Mouse (Mus musculus) liver, postnatal 0 days (tissue): ENCODE measurements at regions not wholly inside any gene's neighbourhood (a gene's known extent, or its start where the extent isn't known, plus 50 kb on each side); places are given as distances from the start of the nearest gene placed in this dataset.
"Not testable (repeated sequence)": the region's sequence is repeated elsewhere in the genome, so short reads cannot be mapped to it uniquely, and the experiment has no call there.

Source experiments
- ATAC-seq: fragments of 200-750 bp; cut with Nextera tagmentation; 2 replicates; pipeline ENCODE4 v1.8.0; 2017; ENCODE audit warnings: mild to moderate bottlenecking, moderate library complexity
- DNase-seq: peaks from one replicate; pipeline ENCODE4 v3.0.0-alpha.2; 2016
- H3K27ac ChIP-seq: fragments of 300-500 bp; sonication (generic); 2 replicates; pipeline ENCODE4 v1.5.1; 2014; ENCODE audit warnings: antibody characterized with exemption, moderate library complexity, mild to moderate bottlenecking, low read depth
- H3K27me3 ChIP-seq: fragments of 300-500 bp; sonication (generic); 2 replicates; pipeline ENCODE4 v1.6.1; 2014; ENCODE audit warnings: low read length, control low read depth, mixed read lengths; ENCODE audit not compliant: insufficient read depth
- H3K36me3 ChIP-seq: fragments of 300-500 bp; sonication (generic); replicated peaks from 2 replicates; pipeline ENCODE4 v1.6.1; 2014; ENCODE audit warnings: mild to moderate bottlenecking, control low read depth, low read length, moderate library complexity, mixed read lengths; ENCODE audit not compliant: insufficient read depth
- H3K4me1 ChIP-seq: fragments of 300-500 bp; sonication (generic); 2 replicates; pipeline ENCODE4 v1.6.1; 2014; ENCODE audit warnings: antibody characterized with exemption, mild to moderate bottlenecking, control low read depth; ENCODE audit not compliant: insufficient read depth
- H3K4me2 ChIP-seq: fragments of 300-500 bp; sonication (generic); 2 replicates; pipeline ENCODE4 v1.6.1; 2014; ENCODE audit warnings: low read depth, mild to moderate bottlenecking, low read length, moderate library complexity, mixed read lengths
- H3K4me3 ChIP-seq: fragments of 300-500 bp; sonication (generic); 2 replicates; pipeline ENCODE4 v1.5.1; 2014; ENCODE audit warnings: low read depth, low read length
- H3K9ac ChIP-seq: fragments of 300-500 bp; sonication (generic); replicated peaks from 2 replicates; pipeline ENCODE4 v1.6.1; 2014; ENCODE audit warnings: mild to moderate bottlenecking, moderate library complexity
- H3K9me3 ChIP-seq: fragments of 300-500 bp; sonication (generic); 2 replicates; pipeline ENCODE4 v1.6.1; 2016; ENCODE audit warnings: mild to moderate bottlenecking, control low read depth, low read length, mixed read lengths
- CTCF ChIP-seq: sonication (generic); IDR thresholded peaks from 2 replicates; pipeline ENCODE4 v1.5.1; 2016; ENCODE audit warnings: antibody characterized with exemption, low read depth
- EP300 ChIP-seq: IDR thresholded peaks from 2 replicates; pipeline ENCODE4 v1.6.1; 2016; ENCODE audit warnings: antibody characterized with exemption, low read depth, mild to moderate bottlenecking
- WGBS: fragments of 180-500 bp; shearing (Covaris S2); extraction: QIAGEN DNeasy Blood & Tissue Kit; methylation state at CpG from one replicate; pipeline ENCODE4 v1.1.7; 2014; ENCODE audit not compliant: insufficient replicate concordance; 5-methylcytosine and 5-hydroxymethylcytosine counted together

DNA sequence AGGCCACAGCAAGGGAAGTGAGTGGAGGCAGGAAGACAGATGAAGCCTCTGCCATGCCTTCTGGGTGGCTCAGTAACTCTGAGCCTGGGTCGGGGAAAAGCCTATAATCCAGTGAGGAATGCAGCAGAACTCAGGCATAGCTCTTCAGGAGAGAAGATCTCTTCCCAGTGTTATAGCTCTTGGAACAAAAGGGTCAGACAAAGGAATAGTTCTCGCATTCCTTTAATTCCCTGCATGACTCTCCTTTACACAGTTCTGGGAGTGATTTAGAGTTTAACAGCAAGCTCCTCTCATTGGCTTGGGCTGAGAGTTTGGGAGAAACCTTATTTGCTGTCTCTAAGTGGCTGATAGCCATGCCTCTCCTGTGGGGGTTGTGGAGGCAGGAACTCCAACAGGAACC lies 352.0 kb upstream of the Tacstd2 start:
- ATAC-seq = no peak

DNA sequence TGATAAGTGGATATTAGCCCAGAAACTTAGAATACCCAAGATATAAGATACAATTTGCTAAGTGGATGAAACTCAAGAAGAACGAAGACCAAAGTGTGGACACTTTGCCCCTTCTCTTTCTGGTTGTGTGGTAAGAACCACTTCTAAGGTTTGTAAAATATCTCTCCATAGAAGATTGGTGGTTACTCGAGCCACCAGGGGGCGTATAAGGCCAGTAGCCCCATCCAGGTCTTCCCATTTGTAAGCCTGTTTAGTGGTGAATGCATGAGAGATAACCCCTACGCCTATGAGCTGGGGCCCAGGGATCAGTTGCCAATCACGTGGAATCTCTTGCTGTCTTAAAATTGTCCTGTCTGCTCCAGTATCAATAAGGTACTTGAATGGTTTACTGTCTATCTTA lies 349.3 kb upstream of the Tacstd2 start:
- H3K27ac ChIP-seq = no peak overlapping the region
- no peak for TF ChIP-seq CTCF
- no peak for TF ChIP-seq EP300
- H3K4me2 ChIP-seq = no peak overlapping the region
- 70% methylated on average over 5 of the region's 5 CpGs for WGBS
- no peak overlapping the region for H3K4me3 ChIP-seq
- no peak for ATAC-seq
- H3K36me3 ChIP-seq = no peaks in the 10 kb centered on the region
- H3K4me1 ChIP-seq = no peaks in the 10 kb centered on the region
- no peak overlapping the region for H3K9ac ChIP-seq
- DNase-seq = no peak
- H3K27me3 ChIP-seq = no peaks in the 10 kb centered on the region
- no peaks in the 10 kb centered on the region for H3K9me3 ChIP-seq

More for the DNA sequence above, 352.0 kb upstream of the Tacstd2 start:
- Histone ChIP-seq H3K4me2 (no peak overlapping the region), H3K27ac (no peak overlapping the region), H3K36me3 (no peaks in the 10 kb centered on the region), H3K27me3 (no peaks in the 10 kb centered on the region), H3K4me3 (no peak overlapping the region), H3K4me1 (no peaks in the 10 kb centered on the region), H3K9me3 (no peaks in the 10 kb centered on the region), H3K9ac (no peak overlapping the region)
- WGBS = 61% methylated on average over 2 of the region's 2 CpGs
- no peak for DNase-seq
- TF ChIP-seq EP300 (no peak), CTCF (no peak)

DNA sequence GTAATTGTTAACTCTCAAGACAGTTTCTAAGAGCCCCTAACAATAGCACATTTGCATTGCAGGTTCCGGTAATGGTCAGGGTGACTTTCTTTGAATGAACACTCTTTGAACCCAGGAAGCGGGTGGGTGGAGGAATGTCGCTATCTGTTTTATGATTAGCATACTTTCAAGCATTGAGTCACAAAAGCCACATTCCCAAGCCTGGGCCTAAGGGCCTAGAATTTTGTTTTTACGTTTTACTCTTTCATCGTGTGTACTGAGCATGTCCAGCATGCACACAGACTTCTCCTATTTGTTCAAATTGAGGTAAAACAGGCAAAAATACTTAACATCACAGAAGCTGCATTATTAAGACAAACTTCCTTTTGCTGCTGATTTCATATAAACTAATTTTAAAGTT lies 345.9 kb upstream of the Tacstd2 start:
- not testable (repeated sequence) for H3K36me3 ChIP-seq, H3K9ac ChIP-seq, ATAC-seq, H3K27me3 ChIP-seq, H3K9me3 ChIP-seq, H3K4me2 ChIP-seq, H3K27ac ChIP-seq, H3K4me3 ChIP-seq, H3K4me1 ChIP-seq, DNase-seq
- 79% methylated on average over 4 of the region's 5 CpGs for WGBS

DNA sequence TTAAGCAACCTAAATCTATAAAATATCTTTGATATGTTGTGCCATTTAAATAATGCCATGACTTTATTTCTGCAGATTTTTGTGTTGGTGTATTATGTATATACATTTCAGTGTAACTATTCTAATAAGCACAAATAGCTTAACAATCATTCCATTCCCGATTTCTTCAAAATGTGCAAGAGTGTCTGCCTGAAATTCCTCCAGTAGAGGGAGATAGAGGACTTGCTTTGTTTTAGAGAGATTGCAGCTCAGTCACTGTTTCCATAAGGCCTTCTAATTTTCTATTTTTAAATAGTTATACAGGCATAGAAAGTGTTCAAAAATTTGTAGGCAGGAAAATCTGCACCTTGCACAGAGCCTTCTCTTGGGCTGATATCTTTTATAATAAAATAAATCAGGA lies 322.3 kb upstream of the Tacstd2 start:
- H3K36me3 ChIP-seq, H3K9me3 ChIP-seq, H3K9ac ChIP-seq, H3K4me3 ChIP-seq, H3K27ac ChIP-seq, H3K27me3 ChIP-seq, H3K4me2 ChIP-seq, ATAC-seq, DNase-seq, H3K4me1 ChIP-seq: not testable (repeated sequence)
- TF ChIP-seq CTCF = peak; percentile 34
- WGBS = 15% methylated on average over 1 of the region's 1 CpGs

DNA sequence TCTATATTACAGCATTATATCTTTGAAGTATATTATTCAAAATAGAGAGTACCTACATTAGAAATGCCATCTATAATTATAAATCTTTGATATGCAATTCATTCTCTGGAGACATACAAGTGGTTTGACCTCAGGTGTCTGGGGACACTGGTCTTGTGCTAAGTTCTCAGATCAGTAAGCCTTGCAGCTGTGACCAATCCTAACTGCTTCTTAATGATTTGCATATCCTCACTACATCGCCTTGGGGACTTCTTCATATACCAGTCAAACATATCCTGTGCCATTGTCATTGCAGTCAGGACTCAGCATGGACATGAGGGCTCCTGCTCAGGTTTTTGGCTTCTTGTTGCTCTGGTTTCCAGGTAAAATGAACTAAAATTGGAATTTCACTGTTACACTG lies 303.9 kb upstream of the Tacstd2 start:
- not testable (repeated sequence) for H3K4me2 ChIP-seq, H3K27me3 ChIP-seq, H3K27ac ChIP-seq, ATAC-seq, H3K4me3 ChIP-seq, H3K4me1 ChIP-seq, DNase-seq, H3K36me3 ChIP-seq, H3K9ac ChIP-seq, H3K9me3 ChIP-seq
- WGBS = 57% methylated on average over 1 of the region's 1 CpGs

DNA sequence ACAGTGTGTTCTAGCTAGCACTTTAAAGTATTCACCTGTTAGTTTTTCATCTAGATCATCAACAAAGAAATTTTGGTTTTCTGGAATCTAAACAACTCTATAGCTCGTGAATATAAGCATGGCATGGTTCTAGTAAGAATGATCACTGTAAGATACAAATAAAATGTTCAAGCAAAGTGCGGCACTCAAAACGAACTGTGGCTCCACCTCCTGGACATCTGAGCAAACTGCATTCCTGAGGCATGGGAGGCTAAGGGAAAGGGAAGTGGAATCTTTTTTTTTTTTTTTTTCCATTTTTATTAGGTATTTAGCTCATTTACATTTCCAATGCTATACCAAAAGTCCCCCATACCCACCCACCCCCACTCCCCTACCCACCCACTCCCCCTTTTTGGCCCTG lies 276.9 kb upstream of the Tacstd2 start:
- H3K4me2 ChIP-seq, H3K27ac ChIP-seq, ATAC-seq, H3K4me1 ChIP-seq, H3K9ac ChIP-seq, H3K4me3 ChIP-seq, H3K36me3 ChIP-seq, H3K9me3 ChIP-seq, H3K27me3 ChIP-seq: not testable (repeated sequence)
- TF ChIP-seq CTCF = peak; percentile 61
- DNase-seq = peak; percentile 17
- 8% methylated on average over 3 of the region's 3 CpGs for WGBS

DNA sequence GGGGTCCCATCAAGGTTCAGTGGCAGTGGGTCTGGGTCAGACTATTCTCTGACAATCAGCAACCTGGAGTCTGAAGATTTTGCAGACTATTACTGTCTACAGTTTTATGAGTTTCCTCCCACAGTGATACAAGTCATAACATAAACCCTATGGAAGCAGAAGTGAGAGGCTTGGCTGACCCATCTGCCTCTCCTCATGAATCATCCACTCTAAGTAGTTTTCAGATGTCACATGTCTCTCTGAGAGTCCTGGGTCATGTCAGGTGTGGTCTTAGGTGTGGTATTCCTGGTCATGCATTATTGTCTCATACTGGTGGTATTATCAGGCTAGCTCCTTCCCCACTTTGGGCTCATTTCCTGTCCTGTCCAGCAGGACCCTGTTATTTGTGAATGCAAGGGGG lies 255.8 kb upstream of the Tacstd2 start:
- no peak overlapping the region for H3K9ac ChIP-seq
- H3K4me2 ChIP-seq = no peak overlapping the region
- TF ChIP-seq CTCF (no peak), EP300 (no peak)
- H3K4me3 ChIP-seq = no peak overlapping the region
- H3K4me1 ChIP-seq = no peaks in the 10 kb centered on the region
- ATAC-seq (no peak), DNase-seq (no peak)
- no peaks in the 10 kb centered on the region for H3K9me3 ChIP-seq
- H3K36me3 ChIP-seq = no peaks in the 10 kb centered on the region
- H3K27me3 ChIP-seq = no peaks in the 10 kb centered on the region
- no peak overlapping the region for H3K27ac ChIP-seq
